Mouse (Mus musculus) embryonic facial prominence, embryonic 15.5 days (tissue): ENCODE results near the gene Zfyve9. TPM values are rescaled to one million over a fixed set of nuclear protein-coding genes. Genes with fewer than 3 reads are reported as not detected.

Experiments
- ATAC-seq: fragments of 200-750 bp; cut with Nextera tagmentation; 2 replicates; pipeline ENCODE4 v1.8.0; 2017; ENCODE audit warnings: low read depth, moderate TSS enrichment; ENCODE audit not compliant: insufficient number of reproducible peaks, low FRiP score, low TSS enrichment
- H3K27ac ChIP-seq: fragments of 300-500 bp; sonication (generic); replicated peaks from 2 replicates; pipeline ENCODE4 v1.5.1; 2015; ENCODE audit warnings: mild to moderate bottlenecking, inconsistent platforms
- H3K27me3 ChIP-seq: fragments of 300-500 bp; sonication (generic); 2 replicates; pipeline ENCODE4 v1.6.1; 2015; ENCODE audit warnings: inconsistent platforms
- H3K36me3 ChIP-seq: fragments of 300-500 bp; sonication (generic); 2 replicates; pipeline ENCODE4 v1.6.1; 2015; ENCODE audit warnings: mild to moderate bottlenecking, inconsistent platforms
- H3K4me1 ChIP-seq: fragments of 300-500 bp; sonication (generic); 2 replicates; pipeline ENCODE4 v1.6.1; 2015; ENCODE audit warnings: inconsistent platforms
- H3K4me2 ChIP-seq: fragments of 300-500 bp; sonication (generic); replicated peaks from 2 replicates; pipeline ENCODE4 v1.6.1; 2015; ENCODE audit warnings: mild to moderate bottlenecking, inconsistent platforms
- H3K4me3 ChIP-seq: fragments of 300-500 bp; sonication (generic); replicated peaks from 2 replicates; pipeline ENCODE4 v1.5.1; 2015; ENCODE audit warnings: mild to moderate bottlenecking, inconsistent platforms
- H3K9ac ChIP-seq: fragments of 300-500 bp; sonication (generic); 2 replicates; pipeline ENCODE4 v1.6.1; 2015; ENCODE audit warnings: inconsistent platforms
- H3K9me3 ChIP-seq: fragments of 300-500 bp; sonication (generic); replicated peaks from 2 replicates; pipeline ENCODE4 v1.6.1; 2016; ENCODE audit warnings: inconsistent platforms
- WGBS: fragments of 180-500 bp; shearing (Covaris S2); methylation state at CpG from one replicate; pipeline ENCODE4 v1.1.7; 2015; 5-methylcytosine and 5-hydroxymethylcytosine counted together
- polyA plus RNA-seq: library from polyadenylated mRNA; unstranded; fragments of >200 nt; fragmentation: Nextera tagmentation; extraction: Ambion mirVana; gene quantifications from 2 replicates; pipeline ENCODE4 v1.2.1, GENCODE M21; 2015

The Zfyve9 gene
- polyA plus RNA-seq, 1 experiment from 2014 or later, result 4.8 TPM

GRCm38 (mm10) chr4:108610935-108611334 is 169.7 kb downstream of the Zfyve9 start:
- Histone ChIP-seq H3K4me2 (no peak overlapping the region), H3K27ac (no peak overlapping the region), H3K4me3 (no peak overlapping the region), H3K4me1 (no peaks in the 10 kb centered on the region), H3K9me3 (no peaks in the 10 kb centered on the region), H3K36me3 (no peaks in the 10 kb centered on the region), H3K9ac (no peak overlapping the region), H3K27me3 (no peaks in the 10 kb centered on the region)
- no peak for ATAC-seq
- 88% methylated on average over 5 of the region's 5 CpGs for WGBS

GRCm38 (mm10) chr4:108608651-108609050 is 171.9 kb downstream of the Zfyve9 start:
- Histone ChIP-seq H3K27me3 (no peaks in the 10 kb centered on the region), H3K4me2 (no peak overlapping the region), H3K4me3 (no peak overlapping the region), H3K36me3 (peaks cover 18% of the 10 kb centered on the region), H3K9ac (no peak overlapping the region), H3K4me1 (no peaks in the 10 kb centered on the region), H3K9me3 (no peaks in the 10 kb centered on the region), H3K27ac (no peak overlapping the region)
- WGBS, result 89% methylated on average over 3 of the region's 3 CpGs
- ATAC-seq, result no peak

- no peaks in the 10 kb centered on the region for H3K27me3 ChIP-seq
- 96% methylated on average over 7 of the region's 7 CpGs for WGBS
- H3K4me3 ChIP-seq, result no peak overlapping the region
- H3K9me3 ChIP-seq, result no peaks in the 10 kb centered on the region
- H3K4me1 ChIP-seq, result no peaks in the 10 kb centered on the region
- no peak overlapping the region for H3K27ac ChIP-seq
- no peak overlapping the region for H3K4me2 ChIP-seq
- peaks cover 42% of the 10 kb centered on the region for H3K36me3 ChIP-seq
- H3K9ac ChIP-seq, result no peak overlapping the region
- ATAC-seq, result no peak
Measured at GRCm38 (mm10) chr4:108601870-108602269, 178.7 kb downstream of the Zfyve9 start.

GRCm38 (mm10) chr4:108598306-108598705 is 182.3 kb downstream of the Zfyve9 start:
- Histone ChIP-seq H3K4me3 (no peak overlapping the region), H3K9me3 (no peaks in the 10 kb centered on the region), H3K4me1 (no peaks in the 10 kb centered on the region), H3K27me3 (no peaks in the 10 kb centered on the region), H3K36me3 (peaks cover 21% of the 10 kb centered on the region), H3K9ac (no peak overlapping the region), H3K27ac (no peak overlapping the region), H3K4me2 (no peak overlapping the region)
- 86% methylated on average over 4 of the region's 4 CpGs for WGBS
- ATAC-seq, result no peak

- H3K27me3 ChIP-seq, result no peaks in the 10 kb centered on the region
- H3K36me3 ChIP-seq, result peaks cover 9% of the 10 kb centered on the region; the same call in 1 of the 2 replicates
- no peak overlapping the region for H3K4me3 ChIP-seq
- no peaks in the 10 kb centered on the region for H3K4me1 ChIP-seq
- H3K9ac ChIP-seq, result no peak overlapping the region
- no peak overlapping the region for H3K4me2 ChIP-seq
- H3K27ac ChIP-seq, result no peak overlapping the region
- no peak for ATAC-seq
- WGBS, result 85% methylated on average over 1 of the region's 1 CpGs
- H3K9me3 ChIP-seq, result no peaks in the 10 kb centered on the region
Measured at GRCm38 (mm10) chr4:108595785-108596184, 184.8 kb downstream of the Zfyve9 start.

GRCm38 (mm10) chr4:108593376-108593775 is 187.2 kb downstream of the Zfyve9 start:
- H3K9ac ChIP-seq, result no peak overlapping the region
- no peaks in the 10 kb centered on the region for H3K27me3 ChIP-seq
- no peak overlapping the region for H3K4me3 ChIP-seq
- 86% methylated on average over 2 of the region's 2 CpGs for WGBS
- no peak overlapping the region for H3K4me2 ChIP-seq
- H3K27ac ChIP-seq, result no peak overlapping the region
- ATAC-seq, result no peak
- no peaks in the 10 kb centered on the region for H3K4me1 ChIP-seq
- no peaks in the 10 kb centered on the region for H3K36me3 ChIP-seq
- H3K9me3 ChIP-seq, result no peaks in the 10 kb centered on the region

Other genes starting within 250 kb of the Zfyve9 start
- 78.7 and 82.5 TPM in 2 replicates for gene Prpf38a, start 201.5 kb downstream of the Zfyve9 start, polyA plus RNA-seq
- 7.4 and 7.5 TPM in 2 replicates for gene Orc1, start 201.4 kb downstream of the Zfyve9 start, polyA plus RNA-seq
- 33.3 and 33.7 TPM in 2 replicates for gene Cc2d1b, start 160.9 kb downstream of the Zfyve9 start, polyA plus RNA-seq
- gene 3110021N24Rik, start 61.1 kb downstream of the Zfyve9 start, polyA plus RNA-seq, result 1.5 and 2.5 TPM in 2 replicates
- 135 and 138 TPM in 2 replicates for gene Btf3l4, start 52.8 kb upstream of the Zfyve9 start, polyA plus RNA-seq
- gene Txndc12, start 53.8 kb upstream of the Zfyve9 start, polyA plus RNA-seq, result 92.3 and 101 TPM in 2 replicates
- gene Kti12, start 67.0 kb upstream of the Zfyve9 start, polyA plus RNA-seq, result 44.6 and 47.9 TPM in 2 replicates
- 0.83 and 1.6 TPM in 2 replicates for gene A730015C16Rik, start 67.8 kb upstream of the Zfyve9 start, polyA plus RNA-seq
- gene Rab3b, start 98.3 kb upstream of the Zfyve9 start, polyA plus RNA-seq, result 17.9 and 21.7 TPM in 2 replicates
- gene Nrd1, start 219.9 kb upstream of the Zfyve9 start, polyA plus RNA-seq, result 72.4 and 75.4 TPM in 2 replicates